In the genomic region with DNA sequence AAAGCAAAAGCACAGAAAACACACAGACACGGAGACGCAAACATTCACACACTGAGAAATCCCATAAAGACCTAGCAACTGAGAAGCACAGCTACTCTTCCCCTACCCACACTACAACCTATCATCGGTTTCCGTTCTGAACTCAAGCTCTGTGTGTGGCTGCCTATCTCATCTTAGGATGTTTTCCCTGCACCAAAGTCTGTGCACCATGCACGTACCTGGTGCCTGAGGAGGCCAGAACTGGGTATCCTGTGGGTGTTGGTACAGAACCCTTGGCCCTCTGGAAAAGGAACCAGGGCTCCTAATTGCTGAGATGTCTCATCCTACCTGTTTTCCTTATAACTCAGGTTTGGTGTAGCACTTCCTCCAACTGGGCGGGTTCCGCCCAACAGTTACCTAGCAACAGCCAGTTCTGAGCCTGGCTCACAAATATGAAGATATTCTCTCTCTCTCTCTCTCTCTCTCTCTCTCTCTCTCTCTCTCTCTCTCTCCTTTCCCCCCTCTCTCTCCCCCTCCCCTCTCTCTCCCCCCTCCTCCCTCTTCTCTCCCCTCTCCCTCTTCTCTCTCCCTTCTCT, we compare ENCODE assay signal across 16 mouse cellular contexts. TPM values are rescaled to one million over a fixed set of nuclear protein-coding genes. Genes with fewer than 3 reads are reported as not detected.
DNase-seq lines count a peak whose midpoint lies in the region; ATAC-seq and TF ChIP-seq lines count a peak whose summit lies in the region.
"Had no signal": no experiment of that assay in that cellular context is flagged by ENCODE, and none has a peak within 500 bp of the region (broad histone marks: within the 10 kb centered on the region; RNA-seq: fewer than 3 reads in every experiment).

No protein-coding gene starts in this region.

- WGBS in forebrain, postnatal 0 days: 76% methylated on average over 7 of the region's 7 CpGs
- WGBS in forebrain, embryonic 14.5 days: 74% methylated on average over 7 of the region's 7 CpGs
- 75% methylated on average over 7 of the region's 7 CpGs for WGBS in midbrain, embryonic 13.5 days

- H3K27ac ChIP-seq in forebrain, postnatal 0 days (ENCODE audit: low read depth, low read length): no peak overlapping the region
- H3K27ac ChIP-seq in forebrain, embryonic 14.5 days (ENCODE audit: low read depth, low read length): no peak overlapping the region
- H3K27ac ChIP-seq in midbrain, embryonic 13.5 days: no peak overlapping the region
- H3K27ac ChIP-seq: embryonic facial prominence, embryonic 12.5 days; forebrain, embryonic 10.5 days; heart, embryonic 10.5 days; limb, embryonic 10.5 days had no signal

- no peaks in the 10 kb centered on the region for H3K9me3 ChIP-seq in forebrain, postnatal 0 days (ENCODE audit: low read length)
- H3K9me3 ChIP-seq in forebrain, embryonic 14.5 days (replicated peaks; ENCODE audit: control insufficient read depth, low read length): no peaks in the 10 kb centered on the region
- H3K9me3 ChIP-seq in midbrain, embryonic 13.5 days: no peaks in the 10 kb centered on the region
- H3K9me3 ChIP-seq: embryonic facial prominence, embryonic 12.5 days; forebrain, embryonic 10.5 days; heart, embryonic 10.5 days; limb, embryonic 10.5 days had no signal

- ATAC-seq in forebrain, postnatal 0 days: no peak; the same call in 1 of the 2 replicates
- ATAC-seq in forebrain, embryonic 14.5 days: no peak
- 0 out of 2 replicates have a peak, but pooled peaks have one; percentile 33 for ATAC-seq in common myeloid progenitor, adult 5-6 weeks (replicated peaks; ENCODE audit: low read depth, poor library complexity, severe bottlenecking)
- no peak for ATAC-seq in midbrain, embryonic 13.5 days

- no peak overlapping the region for H3K4me3 ChIP-seq in forebrain, postnatal 0 days (ENCODE audit: low read depth, low read length)
- no peak overlapping the region for H3K4me3 ChIP-seq in forebrain, embryonic 14.5 days (ENCODE audit: low read depth, low read length)
- no peak overlapping the region for H3K4me3 ChIP-seq in midbrain, embryonic 13.5 days (replicated peaks)
- H3K4me3 ChIP-seq: embryonic facial prominence, embryonic 12.5 days; forebrain, embryonic 10.5 days; heart, embryonic 10.5 days; limb, embryonic 10.5 days had no signal

- TF ChIP-seq CTCF in forebrain, postnatal 0 days (IDR thresholded peaks at IDR 0.05; ENCODE audit: low read depth): no peak

- no peaks in the 10 kb centered on the region for H3K36me3 ChIP-seq in forebrain, postnatal 0 days (ENCODE audit: insufficient read depth)
- H3K36me3 ChIP-seq in forebrain, embryonic 14.5 days (ENCODE audit: control insufficient read depth, insufficient read depth, low read length): no peaks in the 10 kb centered on the region
- H3K36me3 ChIP-seq in midbrain, embryonic 13.5 days: no peaks in the 10 kb centered on the region
- H3K36me3 ChIP-seq: embryonic facial prominence, embryonic 12.5 days; forebrain, embryonic 10.5 days; heart, embryonic 10.5 days; limb, embryonic 10.5 days had no signal

- no peaks in the 10 kb centered on the region for H3K27me3 ChIP-seq in forebrain, postnatal 0 days (ENCODE audit: insufficient read depth, low read length)
- no peaks in the 10 kb centered on the region for H3K27me3 ChIP-seq in forebrain, embryonic 14.5 days (replicated peaks; ENCODE audit: control insufficient read depth, insufficient read depth, low read length)
- H3K27me3 ChIP-seq in midbrain, embryonic 13.5 days: no peaks in the 10 kb centered on the region
- H3K27me3 ChIP-seq: embryonic facial prominence, embryonic 12.5 days had no signal

- H3K9ac ChIP-seq in forebrain, postnatal 0 days: no peak overlapping the region
- H3K9ac ChIP-seq in forebrain, embryonic 14.5 days (ENCODE audit: low read length): no peak overlapping the region
- no peak overlapping the region for H3K9ac ChIP-seq in midbrain, embryonic 13.5 days (replicated peaks)
- H3K9ac ChIP-seq: embryonic facial prominence, embryonic 12.5 days had no signal

- H3K4me1 ChIP-seq in forebrain, postnatal 0 days (ENCODE audit: insufficient read depth): no peaks in the 10 kb centered on the region
- H3K4me1 ChIP-seq in forebrain, embryonic 14.5 days (ENCODE audit: control insufficient read depth, insufficient read depth, low read length): no peaks in the 10 kb centered on the region
- no peaks in the 10 kb centered on the region for H3K4me1 ChIP-seq in midbrain, embryonic 13.5 days (replicated peaks)
- H3K4me1 ChIP-seq: embryonic facial prominence, embryonic 12.5 days had no signal

- no peak overlapping the region for H3K4me2 ChIP-seq in forebrain, postnatal 0 days (ENCODE audit: low read depth)
- H3K4me2 ChIP-seq in forebrain, embryonic 14.5 days (ENCODE audit: low read length): no peak overlapping the region
- no peak overlapping the region for H3K4me2 ChIP-seq in midbrain, embryonic 13.5 days (replicated peaks)
- H3K4me2 ChIP-seq: embryonic facial prominence, embryonic 12.5 days had no signal

- DNase-seq in forebrain, postnatal 0 days: peak; percentile 39
- DNase-seq in forebrain, embryonic 14.5 days (ENCODE audit: low spot score): no peak
- DNase-seq in right cerebral cortex, postnatal 10 days (ENCODE audit: low spot score in 2 of 2): peak; percentile 39 to 46
- DNase-seq in right cerebral cortex, postnatal 14 days: no peak
- DNase-seq in thymus, postnatal 14 days: peak; percentile 42
- no peak for DNase-seq in lung, postnatal 25 days (ENCODE audit: low spot score)
- DNase-seq: cerebellum, postnatal 10 days; gastrocnemius, postnatal 10 days; heart, postnatal 4 days; kidney, adult 2 months had no signal

RNA-seq across cellular contexts. Expression of gene Rubcnl, which starts 30.9 kb away (rescaled TPM):
- 0.05 and 0.54 TPM in 2 replicates for total RNA-seq in forebrain, postnatal 0 days (2014; rRNA removed)
- polyA plus RNA-seq in forebrain, postnatal 0 days (2015; fragmentation: Nextera tagmentation; extraction: Ambion mirVana): 0.09 and 0.17 TPM in 2 replicates
- 0.19 and 0.30 TPM in 2 replicates for polyA plus RNA-seq in forebrain, embryonic 14.5 days (2014; fragmentation: Nextera tagmentation; extraction: Ambion mirVana)
- total RNA-seq in common myeloid progenitor, adult 5-6 weeks (2017): 3.8 and 4.0 TPM in 2 replicates
- 0.11 and 0.17 TPM in 2 replicates for polyA plus RNA-seq in midbrain, embryonic 13.5 days (2015; fragmentation: Nextera tagmentation; extraction: Ambion mirVana)

RNA-seq across cellular contexts. Expression of gene Lrch1, which starts 37.2 kb away (rescaled TPM):
- total RNA-seq in forebrain, postnatal 0 days (2014; rRNA removed): 12.6 and 20.8 TPM in 2 replicates
- 8.1 and 12.7 TPM in 2 replicates for polyA plus RNA-seq in forebrain, postnatal 0 days (2015; fragmentation: Nextera tagmentation; extraction: Ambion mirVana)
- 6.8 and 10.7 TPM in 2 replicates for polyA plus RNA-seq in forebrain, embryonic 14.5 days (2014; fragmentation: Nextera tagmentation; extraction: Ambion mirVana)
- 15.9 and 16.8 TPM in 2 replicates for total RNA-seq in common myeloid progenitor, adult 5-6 weeks (2017)
- polyA plus RNA-seq in midbrain, embryonic 13.5 days (2015; fragmentation: Nextera tagmentation; extraction: Ambion mirVana): 9.7 and 10.0 TPM in 2 replicates

Comparison
In these comparisons a context has a peak if more than half of its experiments do, and no peak if none do; other contexts are left out.
1. DNase-seq: peak in forebrain, postnatal 0 days (single experiment), right cerebral cortex, postnatal 10 days (2 of 2) and thymus, postnatal 14 days (single experiment); none in forebrain, embryonic 14.5 days (single experiment), right cerebral cortex, postnatal 14 days (single experiment) and lung, postnatal 25 days (single experiment).